Mouse (Mus musculus): ENCODE data around the gene Ica1.

The Ica1 gene

GRCm38 (mm10) chr6:8778296-8778649 is at the start of gene Ica1:
Ica1 (minus strand) TSS chr6:8778488.
- DNase-seq: peak; percentile 73

- DNase-seq: no peak
Observed at GRCm38 (mm10) chr6:8819866-8820265, 41.6 kb upstream of the Ica1 start.

GRCm38 (mm10) chr6:8814332-8815002 is 36.2 kb upstream of the Ica1 start:
- no peak for DNase-seq

GRCm38 (mm10) chr6:8802561-8803150 is 24.4 kb upstream of the Ica1 start:
- DNase-seq: no peak

GRCm38 (mm10) chr6:8792385-8792784 is 14.1 kb upstream of the Ica1 start:
- DNase-seq: no peak

- DNase-seq: no peak
Observed at GRCm38 (mm10) chr6:8791781-8792180, 13.5 kb upstream of the Ica1 start.

GRCm38 (mm10) chr6:8780618-8781017 is 2.3 kb upstream of the Ica1 start:
- no peak for DNase-seq

- DNase-seq: peak; percentile 79
Observed at GRCm38 (mm10) chr6:8777411-8778295, 635 bp downstream of the Ica1 start.

- DNase-seq: no peak
Observed at GRCm38 (mm10) chr6:8771539-8771938, 6.7 kb downstream of the Ica1 start.

- no peak for DNase-seq
Observed at GRCm38 (mm10) chr6:8770341-8770740, 7.9 kb downstream of the Ica1 start.

GRCm38 (mm10) chr6:8769803-8770202 is 8.5 kb downstream of the Ica1 start:
- no peak for DNase-seq

- no peak for DNase-seq
Observed at GRCm38 (mm10) chr6:8766652-8767051, 11.6 kb downstream of the Ica1 start.

GRCm38 (mm10) chr6:8765801-8766200 is 12.5 kb downstream of the Ica1 start:
- DNase-seq: no peak

- DNase-seq: no peak
Observed at GRCm38 (mm10) chr6:8765064-8765463, 13.2 kb downstream of the Ica1 start.

GRCm38 (mm10) chr6:8760708-8761294 is 17.5 kb downstream of the Ica1 start:
- DNase-seq: no peak

- no peak for DNase-seq
Observed at GRCm38 (mm10) chr6:8759901-8760300, 18.4 kb downstream of the Ica1 start.

- no peak for DNase-seq
Observed at GRCm38 (mm10) chr6:8755760-8756276, 22.5 kb downstream of the Ica1 start.

- DNase-seq: no peak
Observed at GRCm38 (mm10) chr6:8754486-8754885, 23.8 kb downstream of the Ica1 start.

- DNase-seq: no peak
Observed at GRCm38 (mm10) chr6:8753723-8754036, 24.6 kb downstream of the Ica1 start.

- no peak for DNase-seq
Observed at GRCm38 (mm10) chr6:8752984-8753722, 25.1 kb downstream of the Ica1 start.

- DNase-seq: no peak
Observed at GRCm38 (mm10) chr6:8744886-8745285, 33.4 kb downstream of the Ica1 start.

- no peak for DNase-seq
Observed at GRCm38 (mm10) chr6:8744273-8744785, 34.0 kb downstream of the Ica1 start.

GRCm38 (mm10) chr6:8742449-8742848 is 35.8 kb downstream of the Ica1 start:
- DNase-seq: no peak

All from cerebellum, adult 11-12 months (tissue).